Mouse (Mus musculus) erythroid progenitor cell, adult 5-6 weeks (primary cell): ENCODE data around the gene Taf12. TPM values are rescaled to one million over a fixed set of nuclear protein-coding genes. Genes with fewer than 3 reads are reported as not detected.

Source experiments
- total RNA-seq, 2 experiments: library from RNA; stranded (forward) in 1 of 2; stranded (reverse) in 1 of 2; fragments of 150-400 nt in 1 of 2; fragments of 186-747, 209-891 nt in 1 of 2; gene quantifications; 2 replicates each; pipeline versions ENCODE4 v1.2.3 to v1.2.4; 2015 to 2017; ENCODE audit warnings: low replicate concordance in 2 of 2

Gene Taf12
- total RNA-seq, 2 experiments from 2014 or later: 19.3 to 38.3 TPM

Other genes starting within 250 kb of the Taf12 start
- gene Gm10300, start 199.7 kb upstream of the Taf12 start, total RNA-seq (2015; ENCODE audit: low replicate concordance): not detected in 2 replicates
- gene Gm10300, start 199.7 kb upstream of the Taf12 start, total RNA-seq (2017; ENCODE audit: low replicate concordance): 0.64 and 1.4 TPM in 2 replicates
- gene Epb41, start 199.1 kb upstream of the Taf12 start, total RNA-seq (2015; ENCODE audit: low replicate concordance): 679 and 755 TPM in 2 replicates
- gene Epb41, start 199.1 kb upstream of the Taf12 start, total RNA-seq (2017; ENCODE audit: low replicate concordance): 876 and 895 TPM in 2 replicates
- gene Oprd1, start 129.9 kb upstream of the Taf12 start, total RNA-seq (2015; ENCODE audit: low replicate concordance): not detected in 2 replicates
- gene Oprd1, start 129.9 kb upstream of the Taf12 start, total RNA-seq (2017; ENCODE audit: low replicate concordance): not detected in 2 replicates
- 27.8 and 33.5 TPM in 2 replicates for gene Ythdf2, start 62.1 kb upstream of the Taf12 start, total RNA-seq (2015; ENCODE audit: low replicate concordance)
- 27.2 and 29.4 TPM in 2 replicates for gene Ythdf2, start 62.1 kb upstream of the Taf12 start, total RNA-seq (2017; ENCODE audit: low replicate concordance)
- 40.4 and 49.9 TPM in 2 replicates for gene Gmeb1, start 12.8 kb upstream of the Taf12 start, total RNA-seq (2015; ENCODE audit: low replicate concordance)
- 31.5 and 39.5 TPM in 2 replicates for gene Gmeb1, start 12.8 kb upstream of the Taf12 start, total RNA-seq (2017; ENCODE audit: low replicate concordance)
- gene Rab42, start 29.0 kb downstream of the Taf12 start, total RNA-seq (2015; ENCODE audit: low replicate concordance): not detected in 2 replicates
- gene Rab42, start 29.0 kb downstream of the Taf12 start, total RNA-seq (2017; ENCODE audit: low replicate concordance): not detected in 2 replicates
- 13.0 and 18.0 TPM in 2 replicates for gene Trnau1ap, start 55.2 kb downstream of the Taf12 start, total RNA-seq (2015; ENCODE audit: low replicate concordance)
- gene Trnau1ap, start 55.2 kb downstream of the Taf12 start, total RNA-seq (2017; ENCODE audit: low replicate concordance): 8.9 and 14.1 TPM in 2 replicates
- 27.0 and 42.3 TPM in 2 replicates for gene Rcc1, start 79.2 kb downstream of the Taf12 start, total RNA-seq (2015; ENCODE audit: low replicate concordance)
- gene Rcc1, start 79.2 kb downstream of the Taf12 start, total RNA-seq (2017; ENCODE audit: low replicate concordance): 36.5 and 47.0 TPM in 2 replicates
- gene Phactr4, start 148.1 kb downstream of the Taf12 start, total RNA-seq (2015; ENCODE audit: low replicate concordance): 71.7 and 90.5 TPM in 2 replicates
- gene Phactr4, start 148.1 kb downstream of the Taf12 start, total RNA-seq (2017; ENCODE audit: low replicate concordance): 61.1 and 75.6 TPM in 2 replicates
- 10.5 and 12.2 TPM in 2 replicates for gene Med18, start 189.5 kb downstream of the Taf12 start, total RNA-seq (2015; ENCODE audit: low replicate concordance)
- gene Med18, start 189.5 kb downstream of the Taf12 start, total RNA-seq (2017; ENCODE audit: low replicate concordance): 5.7 and 16.2 TPM in 2 replicates
- 11.2 and 11.7 TPM in 2 replicates for gene Sesn2, start 236.1 kb downstream of the Taf12 start, total RNA-seq (2015; ENCODE audit: low replicate concordance)
- gene Sesn2, start 236.1 kb downstream of the Taf12 start, total RNA-seq (2017; ENCODE audit: low replicate concordance): 7.8 and 10.9 TPM in 2 replicates